In the genomic region with DNA sequence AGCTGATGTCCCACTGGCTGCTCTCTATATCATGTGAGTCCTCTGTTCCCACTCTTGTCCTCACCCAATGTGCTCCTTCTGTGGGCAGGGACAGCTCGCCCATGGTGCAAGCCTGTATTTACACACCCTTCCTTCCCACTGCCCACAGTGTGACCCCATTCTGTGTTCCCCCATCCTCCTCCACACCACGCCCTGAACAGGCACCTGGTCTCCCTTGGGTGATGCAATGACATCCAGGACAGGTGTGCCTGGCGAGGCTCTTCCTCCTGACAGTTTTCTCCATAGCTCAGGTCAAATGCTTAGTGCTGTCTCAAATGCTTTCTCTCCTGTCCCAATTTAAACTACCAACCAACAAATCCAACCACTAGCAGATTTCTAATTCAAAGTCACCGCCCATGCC, we compare ENCODE assay signal across 20 mouse cellular contexts. TPM values are rescaled to one million over a fixed set of nuclear protein-coding genes. Genes with fewer than 3 reads are reported as not detected.
"Had no signal": no experiment of that assay in that cellular context is flagged by ENCODE, and none has a peak within 500 bp of the region (broad histone marks: within the 10 kb centered on the region; RNA-seq: fewer than 3 reads in every experiment).

No protein-coding gene starts in this region.

- H3K4me1 ChIP-seq: liver, embryonic 13.5 days; stomach, embryonic 15.5 days had no signal

- H3K27me3 ChIP-seq: intestine, embryonic 15.5 days; kidney, embryonic 15.5 days; limb, embryonic 13.5 days; liver, embryonic 13.5 days; midbrain, embryonic 13.5 days; neural tube, embryonic 13.5 days; stomach, embryonic 15.5 days had no signal

- H3K9ac ChIP-seq: intestine, embryonic 15.5 days; kidney, embryonic 15.5 days; limb, embryonic 13.5 days; liver, embryonic 13.5 days; midbrain, embryonic 13.5 days; stomach, embryonic 15.5 days had no signal

- H3K36me3 ChIP-seq: intestine, embryonic 15.5 days; kidney, embryonic 15.5 days; limb, embryonic 13.5 days; liver, embryonic 13.5 days; midbrain, embryonic 13.5 days; neural tube, embryonic 13.5 days; stomach, embryonic 15.5 days had no signal

- ATAC-seq: intestine, embryonic 15.5 days; midbrain, embryonic 13.5 days had no signal

- H3K4me2 ChIP-seq: intestine, embryonic 15.5 days; kidney, embryonic 15.5 days; limb, embryonic 13.5 days; liver, embryonic 13.5 days; midbrain, embryonic 13.5 days; neural tube, embryonic 13.5 days; stomach, embryonic 15.5 days had no signal

- H3K9me3 ChIP-seq: intestine, embryonic 15.5 days; kidney, embryonic 15.5 days; limb, embryonic 13.5 days; liver, embryonic 13.5 days; midbrain, embryonic 13.5 days; neural tube, embryonic 13.5 days; stomach, embryonic 15.5 days had no signal

- DNase-seq: kidney, adult 11 months; kidney, adult 8-10 months; kidney, postnatal 10 days; kidney, postnatal 4 days; left cerebral cortex, postnatal 4 days; liver, embryonic 13.5 days; lung, adult 2 months; lung, postnatal 4 days; retina, postnatal 1 day; right cerebral cortex, postnatal 25 days; spleen, adult 18-20 months; thymus, postnatal 25 days had no signal

- H3K27ac ChIP-seq: intestine, embryonic 15.5 days; kidney, embryonic 15.5 days; limb, embryonic 13.5 days; liver, embryonic 13.5 days; midbrain, embryonic 13.5 days; neural tube, embryonic 13.5 days; stomach, embryonic 15.5 days had no signal

- H3K4me3 ChIP-seq: intestine, embryonic 15.5 days; kidney, embryonic 15.5 days; limb, embryonic 13.5 days; liver, embryonic 13.5 days; midbrain, embryonic 13.5 days; neural tube, embryonic 13.5 days; stomach, embryonic 15.5 days had no signal

RNA-seq across cellular contexts. Expression of gene Psapl1, which starts 8.4 kb away (rescaled TPM):
- polyA plus RNA-seq: liver, adult 2 months; liver, embryonic 13.5 days; liver, embryonic 16.5 days had no signal
